9 mouse cellular contexts compared by ENCODE assay signal in genomic region chr6:113103765-113104164, GRCm38 (mm10). TPM values are rescaled to one million over a fixed set of nuclear protein-coding genes. Genes with fewer than 3 reads are reported as not detected.
DNase-seq lines count a peak whose midpoint lies in the region; ATAC-seq and TF ChIP-seq lines count a peak whose summit lies in the region.
"Had no signal": no experiment of that assay in that cellular context is flagged by ENCODE, and none has a peak within 500 bp of the region (broad histone marks: within the 10 kb centered on the region; RNA-seq: fewer than 3 reads in every experiment).

No protein-coding gene starts in this region.

- peak; percentile 63 for DNase-seq in kidney, adult 18-20 months
- DNase-seq in adrenal gland, postnatal 10 days: peak; percentile 76
- peak; percentile 61 for DNase-seq in forelimb bud, embryonic 11.5 days (ENCODE audit: low read depth, low spot score)
- DNase-seq in lung, adult 18-20 months: peak; percentile 58 to 68
- peak; percentile 35 for DNase-seq in right cerebral cortex, postnatal 14 days
- DNase-seq in frontal cortex, postnatal 36 days (ENCODE audit: low spot score in 2 of 2): no peak

- no peak overlapping the region for H3K4me3 ChIP-seq in kidney, embryonic 16.5 days (ENCODE audit: low read length)
- H3K4me3 ChIP-seq in E14TG2a.4 (replicated peaks; ENCODE audit: low read length): no peak overlapping the region
- H3K4me3 ChIP-seq: midbrain, embryonic 12.5 days had no signal

- H3K27ac ChIP-seq in kidney, embryonic 16.5 days (ENCODE audit: low read length): no peak overlapping the region
- H3K27ac ChIP-seq: midbrain, embryonic 12.5 days had no signal

- peak; percentile 47 for TF ChIP-seq CTCF in E14TG2a.4 (conservative IDR thresholded peaks at IDR 0.05; ENCODE audit: low read length)

- no peaks in the 10 kb centered on the region for H3K9me3 ChIP-seq in kidney, embryonic 16.5 days (ENCODE audit: low read length)
- no peaks in the 10 kb centered on the region for H3K9me3 ChIP-seq in E14TG2a.4 (ENCODE audit: low read length)
- H3K9me3 ChIP-seq: midbrain, embryonic 12.5 days had no signal

- ATAC-seq in kidney, embryonic 16.5 days (ENCODE audit: low FRiP score, low TSS enrichment): no peak

- H3K4me2 ChIP-seq in kidney, embryonic 16.5 days (replicated peaks; ENCODE audit: low read depth, low read length): no peak overlapping the region
- H3K4me2 ChIP-seq: midbrain, embryonic 12.5 days had no signal

- no peak overlapping the region for H3K9ac ChIP-seq in kidney, embryonic 16.5 days (replicated peaks; ENCODE audit: low read length)
- H3K9ac ChIP-seq: midbrain, embryonic 12.5 days had no signal

- H3K27me3 ChIP-seq in kidney, embryonic 16.5 days (ENCODE audit: insufficient read depth, low read length): no peaks in the 10 kb centered on the region
- H3K27me3 ChIP-seq in E14TG2a.4 (ENCODE audit: insufficient read depth, low read length): no peaks in the 10 kb centered on the region
- H3K27me3 ChIP-seq: midbrain, embryonic 12.5 days had no signal

- H3K36me3 ChIP-seq in kidney, embryonic 16.5 days (ENCODE audit: insufficient read depth, low read length): 0 out of 2 replicates have a peak, but pooled peaks cover 4% of the 10 kb centered on the region
- peaks cover 54% of the 10 kb centered on the region for H3K36me3 ChIP-seq in E14TG2a.4 (ENCODE audit: insufficient read depth, low read length)

- peaks cover 13% of the 10 kb centered on the region for H3K4me1 ChIP-seq in kidney, embryonic 16.5 days (ENCODE audit: insufficient read depth, low read length)
- H3K4me1 ChIP-seq in E14TG2a.4 (replicated peaks; ENCODE audit: low read depth, low read length): peaks cover 28% of the 10 kb centered on the region

RNA-seq across cellular contexts. Expression of gene Setd5, which starts 26.6 kb away (rescaled TPM):
- polyA plus RNA-seq in kidney, embryonic 16.5 days (2015; fragmentation: Nextera tagmentation; extraction: Ambion mirVana): 67.5 and 77.1 TPM in 2 replicates
- total RNA-seq in adrenal gland, postnatal 10 days (2021): 100 to 1,000 TPM in 1 of 2 experiments, 10 to 100 TPM in 1; 84.7 to 117 TPM

RNA-seq across cellular contexts. Expression of gene Thumpd3, which starts 57.7 kb away (rescaled TPM):
- polyA plus RNA-seq in kidney, embryonic 16.5 days (2015; fragmentation: Nextera tagmentation; extraction: Ambion mirVana): 50.9 and 55.1 TPM in 2 replicates
- total RNA-seq in adrenal gland, postnatal 10 days (2021): 10 to 100 TPM; 30.9 to 35.1 TPM

Comparison
In these comparisons a context has a peak if more than half of its experiments do, and no peak if none do; other contexts are left out.
1. DNase-seq: peak in kidney, adult 18-20 months (single experiment), adrenal gland, postnatal 10 days (single experiment), forelimb bud, embryonic 11.5 days (single experiment), lung, adult 18-20 months (2 of 2) and right cerebral cortex, postnatal 14 days (single experiment); none in frontal cortex, postnatal 36 days (0 of 2).